Mouse (Mus musculus): ENCODE results near the gene Pmm1. TPM values are rescaled to one million over a fixed set of nuclear protein-coding genes. Genes with fewer than 3 reads are reported as not detected.

Gene Pmm1
- total RNA-seq, 2 experiments from 2014 or later: 177 TPM

DNA sequence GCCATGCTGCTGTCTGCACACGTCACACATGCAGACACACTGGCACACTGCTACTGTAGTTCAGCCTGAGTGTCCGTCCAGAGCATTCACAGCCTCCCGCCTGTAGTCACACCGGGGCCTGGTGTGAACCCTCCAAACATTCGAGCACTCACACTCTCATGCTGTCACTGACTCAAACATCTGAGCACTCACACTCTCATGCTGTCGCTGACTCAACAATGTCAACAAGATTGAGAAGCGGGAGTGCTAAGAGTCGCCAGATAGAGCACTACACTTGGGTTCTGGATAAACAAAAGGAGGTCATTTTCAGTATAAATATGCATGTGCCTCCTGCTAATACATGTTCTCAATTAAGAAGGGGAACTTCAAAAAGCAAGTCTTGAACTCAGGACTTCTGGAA lies 52.8 kb downstream of the Pmm1 start:
- intact Hi-C loops (cut with DNase I): loop anchor here (5.0 kb wide), 1 partner anchor 81 kb away; no protein-coding TSS in a partner anchor
- no peak for DNase-seq (ENCODE audit: extremely low spot score in 1 of 2, low spot score in 2 of 2)

DNA sequence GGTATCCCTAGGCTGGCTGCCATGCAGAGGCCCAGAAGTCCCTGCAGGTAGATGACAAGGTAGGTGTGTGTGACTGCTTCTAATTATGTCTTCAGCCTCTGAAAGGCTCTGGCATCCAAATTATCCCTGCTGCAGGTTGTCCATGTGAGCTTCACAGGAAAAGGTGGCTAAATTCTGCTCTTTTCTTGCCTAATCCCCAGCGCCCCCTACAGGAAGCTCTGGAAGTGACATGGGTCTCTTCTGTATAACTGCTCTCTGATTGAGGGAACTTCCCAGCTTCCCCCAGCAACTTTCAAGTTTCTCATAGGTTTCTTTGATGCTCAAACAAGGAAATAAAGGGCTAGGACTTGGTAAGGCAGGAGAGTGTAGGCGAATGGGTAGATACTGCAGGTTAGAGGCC lies 55.8 kb downstream of the Pmm1 start:
- intact Hi-C loops (cut with DNase I): loop anchor here (5.0 kb wide), 1 partner anchor 78 kb away; no protein-coding TSS in a partner anchor
- DNase-seq (ENCODE audit: extremely low spot score in 1 of 2, low spot score in 2 of 2): peak in 1 of 2 experiments; percentile 82

Other genes with a start within 250 kb of the Pmm1 start
- 100 to 1,000 TPM; 192 to 212 TPM for gene Zc3h7b, start 215.9 kb downstream of the Pmm1 start, total RNA-seq (2021)
- gene Rangap1, start 215.4 kb downstream of the Pmm1 start, total RNA-seq (2021): 100 to 1,000 TPM; 200 to 211 TPM
- gene Tef, start 158.5 kb downstream of the Pmm1 start, total RNA-seq (2021): 100 to 1,000 TPM; 121 to 143 TPM
- gene Tob2, start 102.1 kb downstream of the Pmm1 start, total RNA-seq (2021): 10 to 100 TPM; 25.5 to 29.9 TPM
- 10 to 100 TPM; 42.6 to 44.5 TPM for gene Phf5a, start 89.0 kb downstream of the Pmm1 start, total RNA-seq (2021)
- gene Aco2, start 88.6 kb downstream of the Pmm1 start, total RNA-seq (2021): 100 to 1,000 TPM; 392 to 412 TPM
- gene Polr3h, start 34.7 kb downstream of the Pmm1 start, total RNA-seq (2021): 10 to 100 TPM; 44.8 to 55.0 TPM
- gene Csdc2, start 24.2 kb downstream of the Pmm1 start, total RNA-seq (2021): 100 to 1,000 TPM; 154 to 156 TPM
- gene 1700029P11Rik, start 19.6 kb upstream of the Pmm1 start, total RNA-seq (2021): not detected
- gene Xrcc6, start 26.9 kb upstream of the Pmm1 start, total RNA-seq (2021): 10 to 100 TPM; 27.9 to 29.9 TPM
- 10 to 100 TPM; 91.9 to 93.6 TPM for gene Desi1, start 72.9 kb upstream of the Pmm1 start, total RNA-seq (2021)
- gene Snu13, start 86.7 kb upstream of the Pmm1 start, total RNA-seq (2021): 100 to 1,000 TPM; 101 to 109 TPM
- not detected for gene 4930407I10Rik, start 98.2 kb upstream of the Pmm1 start, total RNA-seq (2021)
- gene Mei1, start 109.1 kb upstream of the Pmm1 start, total RNA-seq (2021): under 1 TPM; 0.32 to 0.39 TPM
- gene Ccdc134, start 167.0 kb upstream of the Pmm1 start, total RNA-seq (2021): 10 to 100 TPM in 1 of 2 experiments, 1 to 10 TPM in 1; 7.4 to 10.2 TPM
- 100 to 1,000 TPM; 202 to 204 TPM for gene Srebf2, start 186.3 kb upstream of the Pmm1 start, total RNA-seq (2021)